7 mouse cellular contexts compared by ENCODE assay signal in the genomic region with DNA sequence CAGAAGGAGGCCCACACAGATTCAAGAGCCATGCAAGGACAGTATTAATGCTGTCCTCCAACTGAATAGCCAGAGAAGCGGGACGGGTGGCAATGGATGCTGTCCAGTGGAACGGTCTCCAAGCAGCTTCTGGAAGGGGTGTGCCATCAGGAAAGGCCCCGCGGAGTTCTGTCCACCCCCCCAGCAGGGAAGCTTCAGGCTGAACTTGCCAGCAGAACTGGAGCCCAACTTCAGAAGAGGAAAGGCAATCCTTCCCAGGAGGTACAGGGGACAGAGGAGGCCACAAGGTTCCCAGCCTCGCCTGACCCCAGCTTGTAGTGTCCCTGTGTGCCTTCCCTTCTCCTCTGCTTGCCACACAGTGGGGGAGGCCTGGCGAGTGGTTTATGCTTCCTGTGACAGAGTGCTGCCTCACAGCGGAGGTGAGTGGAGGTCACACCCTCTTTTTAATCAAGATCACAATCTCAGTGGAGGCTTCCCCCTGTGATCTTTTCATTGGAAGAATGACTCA. TPM values are rescaled to one million over a fixed set of nuclear protein-coding genes. Genes with fewer than 3 reads are reported as not detected.
DNase-seq lines count a peak whose midpoint lies in the region; ATAC-seq and TF ChIP-seq lines count a peak whose summit lies in the region.

No protein-coding gene starts in this region.

- no peak for ATAC-seq in hindbrain, embryonic 12.5 days (ENCODE audit: low FRiP score)
- no peak for ATAC-seq in stomach, postnatal 0 days (ENCODE audit: low FRiP score, low TSS enrichment)

- TF ChIP-seq EP300 in stomach, postnatal 0 days (optimal IDR thresholded peaks at IDR 0.05) = no peak

- H3K9me3 ChIP-seq in hindbrain, embryonic 12.5 days (replicated peaks) = no peaks in the 10 kb centered on the region
- no peaks in the 10 kb centered on the region for H3K9me3 ChIP-seq in stomach, postnatal 0 days (ENCODE audit: control insufficient read depth, low read length)

- H3K9ac ChIP-seq in hindbrain, embryonic 12.5 days = no peak overlapping the region
- no peak overlapping the region for H3K9ac ChIP-seq in stomach, postnatal 0 days (ENCODE audit: low read length)

- H3K4me2 ChIP-seq in hindbrain, embryonic 12.5 days (replicated peaks) = no peak overlapping the region
- H3K4me2 ChIP-seq in stomach, postnatal 0 days (replicated peaks; ENCODE audit: low read depth) = 0 out of 2 replicates have a peak overlapping the region, but pooled peaks have one; percentile 21

- no peaks in the 10 kb centered on the region for H3K36me3 ChIP-seq in spleen, adult 2 months (ENCODE audit: control insufficient read depth, insufficient read depth, low read length)
- no peaks in the 10 kb centered on the region for H3K36me3 ChIP-seq in hindbrain, embryonic 12.5 days
- no peaks in the 10 kb centered on the region for H3K36me3 ChIP-seq in stomach, postnatal 0 days (ENCODE audit: control insufficient read depth, insufficient read depth, low read length)

- DNase-seq in spleen, adult 2 months (ENCODE audit: low read depth in 1 of 2, low spot score in 2 of 2) = peak in 1 of 2 experiments; percentile 21
- no peak for DNase-seq in spleen, postnatal 4 days (ENCODE audit: low spot score in 2 of 2)
- peak; percentile 64 to 65 for DNase-seq in cerebellum, postnatal 25 days
- DNase-seq in lung, postnatal 14 days = peak; percentile 45
- no peak for DNase-seq in stomach, postnatal 0 days (ENCODE audit: low spot score)
- no peak for DNase-seq in right cerebral cortex, postnatal 36 days (ENCODE audit: low spot score in 2 of 2)

- H3K27ac ChIP-seq in spleen, adult 2 months (ENCODE audit: insufficient read depth, low read length) = peak overlapping the region; percentile 61
- peak overlapping the region; percentile 4; the same call in 1 of the 2 replicates for H3K27ac ChIP-seq in hindbrain, embryonic 12.5 days
- H3K27ac ChIP-seq in stomach, postnatal 0 days (replicated peaks) = peak overlapping the region; percentile 70

- TF ChIP-seq CTCF in spleen, adult 2 months (IDR thresholded peaks at IDR 0.05; ENCODE audit: extremely low read depth, insufficient read depth, insufficient read length, insufficient replicate concordance) = no peak; the same call in 1 of the 2 replicates
- TF ChIP-seq CTCF in stomach, postnatal 0 days (IDR thresholded peaks at IDR 0.05; ENCODE audit: low read depth) = peak; percentile 30; the same call in 1 of the 2 replicates

- TF ChIP-seq POLR2A in spleen, adult 2 months (IDR thresholded peaks at IDR 0.05; ENCODE audit: low read depth, low read length) = no peak

- H3K27me3 ChIP-seq in spleen, adult 2 months (ENCODE audit: control insufficient read depth, insufficient read depth, low read length) = no peaks in the 10 kb centered on the region
- H3K27me3 ChIP-seq in hindbrain, embryonic 12.5 days = no peaks in the 10 kb centered on the region; the same call in 1 of the 2 replicates
- no peaks in the 10 kb centered on the region for H3K27me3 ChIP-seq in stomach, postnatal 0 days (ENCODE audit: control insufficient read depth, insufficient read depth, low read length)

- WGBS in spleen, adult 2 months = 48% methylated on average over 8 of the region's 8 CpGs
- 44% methylated on average over 8 of the region's 8 CpGs for WGBS in hindbrain, embryonic 12.5 days
- WGBS in stomach, postnatal 0 days = 53% methylated on average over 8 of the region's 8 CpGs

- H3K4me1 ChIP-seq in spleen, adult 2 months (ENCODE audit: control insufficient read depth, insufficient read depth, insufficient read length) = peaks cover 34% of the 10 kb centered on the region; the same call in 1 of the 2 replicates
- peaks cover 74% of the 10 kb centered on the region for H3K4me1 ChIP-seq in hindbrain, embryonic 12.5 days
- peaks cover 2% of the 10 kb centered on the region; the same call in 1 of the 2 replicates for H3K4me1 ChIP-seq in stomach, postnatal 0 days (replicated peaks; ENCODE audit: control insufficient read depth, insufficient read depth)

- no peak overlapping the region; the same call in 1 of the 2 replicates for H3K4me3 ChIP-seq in spleen, adult 2 months (ENCODE audit: extremely low read depth, insufficient read depth, insufficient read length)
- H3K4me3 ChIP-seq in hindbrain, embryonic 12.5 days = no peak overlapping the region
- no peak overlapping the region for H3K4me3 ChIP-seq in stomach, postnatal 0 days (ENCODE audit: low read depth, low read length)

RNA-seq across cellular contexts. Expression of gene Elmo2, which starts 4.8 kb away (rescaled TPM):
- 62.3 and 91.0 TPM in 2 replicates for polyA plus RNA-seq in spleen, adult 2 months (2012; rRNA removed)
- polyA plus RNA-seq in hindbrain, embryonic 12.5 days (2016; fragmentation: Nextera tagmentation; extraction: Ambion mirVana) = 88.8 TPM in 2 replicates
- polyA plus RNA-seq in stomach, postnatal 0 days (2015; fragmentation: Nextera tagmentation; extraction: Ambion mirVana) = 21.2 and 22.6 TPM in 2 replicates

RNA-seq across cellular contexts. Expression of gene Slc35c2, which starts 33.8 kb away (rescaled TPM):
- 77.7 and 99.2 TPM in 2 replicates for polyA plus RNA-seq in spleen, adult 2 months (2012; rRNA removed)
- polyA plus RNA-seq in hindbrain, embryonic 12.5 days (2016; fragmentation: Nextera tagmentation; extraction: Ambion mirVana) = 57.1 and 57.9 TPM in 2 replicates
- polyA plus RNA-seq in stomach, postnatal 0 days (2015; fragmentation: Nextera tagmentation; extraction: Ambion mirVana) = 38.5 and 39.3 TPM in 2 replicates

RNA-seq across cellular contexts. Expression of gene Zfp663, which starts 47.1 kb away (rescaled TPM):
- 0.13 TPM in 1 of 2 replicates, not detected in the other for polyA plus RNA-seq in spleen, adult 2 months (2012; rRNA removed)
- 5.5 and 6.6 TPM in 2 replicates for polyA plus RNA-seq in hindbrain, embryonic 12.5 days (2016; fragmentation: Nextera tagmentation; extraction: Ambion mirVana)
- polyA plus RNA-seq in stomach, postnatal 0 days (2015; fragmentation: Nextera tagmentation; extraction: Ambion mirVana) = 0.05 and 0.23 TPM in 2 replicates

Comparison
In these comparisons a context has a peak if more than half of its experiments do, and no peak if none do; other contexts are left out.
1. DNase-seq: peak in cerebellum, postnatal 25 days (2 of 2) and lung, postnatal 14 days (single experiment); none in spleen, postnatal 4 days (0 of 2), stomach, postnatal 0 days (single experiment) and right cerebral cortex, postnatal 36 days (0 of 2).
2. H3K27ac ChIP-seq: peak in every context shown above with its lines; median percentile 70 in stomach, postnatal 0 days; 61 in spleen, adult 2 months; 4 in hindbrain, embryonic 12.5 days.